Mouse (Mus musculus) A20 (cell line): ENCODE measurements around the gene Syngr2.
"Not testable (repeated sequence)": the region's sequence is repeated elsewhere in the genome, so short reads cannot be mapped to it uniquely, and the experiment has no call there.

Source experiments
- DNase-seq: peaks from one replicate; pipeline ENCODE4 v3.0.0-alpha.2; 2011; ENCODE audit warnings: low read depth, low spot score

Syngr2 gene

GRCm38 (mm10) chr11:117781199-117781821 is 28.2 kb upstream of the Syngr2 start:
- peak; percentile 90 for DNase-seq

GRCm38 (mm10) chr11:117781993-117782704 is 27.3 kb upstream of the Syngr2 start, which contains the start of the genes Tmc8 and Tmc6:
Tmc8 (plus strand) TSS chr11:117782076.
Tmc6 (minus strand) TSS chr11:117782198.
- DNase-seq: peak; percentile 92

GRCm38 (mm10) chr11:117782705-117783034 is 26.8 kb upstream of the Syngr2 start:
- peak; percentile 51 for DNase-seq

- DNase-seq: peak; percentile 89
Observed at GRCm38 (mm10) chr11:117783089-117783488, 26.4 kb upstream of the Syngr2 start.

- DNase-seq: peak; percentile 58
Observed at GRCm38 (mm10) chr11:117783683-117784309, 25.7 kb upstream of the Syngr2 start.

- peak; percentile 86 for DNase-seq
Observed at GRCm38 (mm10) chr11:117786294-117786693, 23.2 kb upstream of the Syngr2 start.

- not testable (repeated sequence) for DNase-seq
Observed at GRCm38 (mm10) chr11:117788481-117788880, 21.0 kb upstream of the Syngr2 start.

- peak; percentile 78 for DNase-seq
Observed at GRCm38 (mm10) chr11:117790286-117790685, 19.2 kb upstream of the Syngr2 start.

- peak; percentile 79 for DNase-seq
Observed at GRCm38 (mm10) chr11:117790703-117791440, 18.6 kb upstream of the Syngr2 start.

GRCm38 (mm10) chr11:117791441-117791761 is 18.1 kb upstream of the Syngr2 start:
- no peak for DNase-seq

- DNase-seq: peak; percentile 97
Observed at GRCm38 (mm10) chr11:117792281-117792888, 17.1 kb upstream of the Syngr2 start.

GRCm38 (mm10) chr11:117794035-117794551 is 15.4 kb upstream of the Syngr2 start:
- no peak for DNase-seq

GRCm38 (mm10) chr11:117796954-117797353 is 12.5 kb upstream of the Syngr2 start:
- peak; percentile 91 for DNase-seq

GRCm38 (mm10) chr11:117797511-117798159 is 11.8 kb upstream of the Syngr2 start, which contains the start of gene 6030468B19Rik:
6030468B19Rik (plus strand) TSS chr11:117797660.
- DNase-seq: peak; percentile 78

- DNase-seq: peak; percentile 93
Observed at GRCm38 (mm10) chr11:117798160-117798541, 11.3 kb upstream of the Syngr2 start.

- peak; percentile 89 for DNase-seq
Observed at GRCm38 (mm10) chr11:117799174-117799573, 10.3 kb upstream of the Syngr2 start.

GRCm38 (mm10) chr11:117800038-117800437 is 9.4 kb upstream of the Syngr2 start:
- DNase-seq: peak; percentile 63

GRCm38 (mm10) chr11:117801650-117802049 is 7.8 kb upstream of the Syngr2 start:
- no peak for DNase-seq

- no peak for DNase-seq
Observed at GRCm38 (mm10) chr11:117803166-117803688, 6.2 kb upstream of the Syngr2 start.

- no peak for DNase-seq
Observed at GRCm38 (mm10) chr11:117806781-117807180, 2.7 kb upstream of the Syngr2 start.
